Mouse (Mus musculus) R1 (cell line): ENCODE measurements at regions not wholly inside any gene's neighbourhood (a gene's known extent, or its start where the extent isn't known, plus 50 kb on each side); places are given as distances from the start of the nearest gene placed in this dataset.
A peak's percentile ranks its signal among the peaks of the same experiment; 100 is the strongest.
"Not testable (repeated sequence)": the region's sequence is repeated elsewhere in the genome, so short reads cannot be mapped to it uniquely, and the experiment has no call there.

Experiments
- DNase-seq: peaks from one replicate; pipeline ENCODE4 v3.0.0-alpha.2; 2018; ENCODE audit warnings: low read depth, low spot score

DNA sequence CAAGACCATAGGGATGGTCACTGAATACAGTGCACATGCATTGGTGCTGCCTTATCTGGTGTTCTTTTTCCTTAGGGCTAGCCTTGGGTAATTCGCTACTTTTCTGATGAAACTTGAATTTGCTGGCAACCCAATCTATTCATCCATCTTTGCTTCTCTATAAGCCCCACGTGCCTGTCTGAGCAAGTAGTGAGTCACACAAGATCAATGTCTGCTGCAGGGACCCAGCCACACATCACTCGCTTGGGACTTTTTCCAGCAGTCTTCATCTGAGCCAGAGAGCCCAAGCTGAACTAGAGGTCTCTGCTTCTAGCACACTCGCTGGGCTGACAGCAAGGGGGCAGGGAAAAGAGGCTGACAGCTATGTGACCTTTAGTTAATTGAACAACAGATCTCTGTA, 464.3 kb upstream of the Nmur2 start:
- no peak for DNase-seq

DNA sequence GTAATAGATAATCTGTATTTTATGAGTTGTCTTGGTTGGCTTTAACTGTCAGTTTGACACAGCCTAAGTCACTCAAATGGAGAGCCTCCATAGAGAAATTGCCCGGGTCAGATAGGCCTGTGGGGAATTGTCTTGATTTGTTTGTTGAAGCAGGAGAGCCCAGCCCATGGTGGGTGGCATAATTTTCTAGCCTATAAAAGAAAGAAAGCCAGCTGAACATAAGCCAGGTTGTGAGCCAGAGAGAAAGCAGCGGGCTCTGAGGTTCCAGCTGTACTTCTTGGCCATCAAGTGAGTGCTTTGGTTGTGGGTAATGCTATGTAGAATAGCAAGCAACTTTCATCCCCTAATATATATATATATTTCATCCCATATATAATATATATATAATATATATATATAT, 474.1 kb upstream of the Nmur2 start:
- DNase-seq: no peak

DNA sequence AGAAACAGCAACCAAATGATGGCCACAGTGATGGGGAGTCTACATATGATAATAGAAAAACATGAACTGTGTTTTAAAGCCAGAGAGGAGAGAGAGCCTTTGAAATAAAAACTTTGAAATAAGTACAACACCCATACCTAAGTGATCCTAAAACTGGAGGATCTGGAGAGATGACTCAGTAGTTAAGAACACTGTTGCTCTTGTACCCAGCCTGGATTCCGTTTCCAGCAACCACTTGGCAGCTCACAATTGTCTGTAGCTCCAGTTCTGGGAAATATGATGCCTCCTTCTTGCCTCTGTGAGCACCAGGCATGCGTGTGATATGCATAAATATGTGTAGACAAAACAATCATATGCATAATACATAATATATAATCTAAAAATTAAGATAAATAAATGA, 477.7 kb upstream of the Nmur2 start:
- DNase-seq: no peak

DNA sequence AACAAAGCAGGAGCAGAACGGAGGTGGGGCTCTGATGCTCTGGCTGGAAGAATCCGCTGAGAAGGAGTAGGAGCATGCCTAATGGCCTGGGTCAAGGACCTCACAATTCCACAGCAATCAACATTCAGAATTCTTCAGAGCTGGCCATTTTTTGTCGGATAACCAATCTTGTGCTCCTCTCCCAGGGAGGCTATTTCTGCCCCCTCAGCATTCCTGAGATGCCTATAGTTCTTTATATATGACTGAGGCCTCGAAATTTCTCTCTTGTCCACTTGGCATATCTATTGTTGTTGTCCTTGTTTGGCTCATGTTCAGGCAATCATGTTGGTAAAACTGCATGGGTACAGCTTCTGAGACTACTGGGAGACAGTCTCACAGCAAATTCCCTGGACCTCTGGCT, 460.5 kb upstream of the Gria1 start:
- no peak for DNase-seq

DNA sequence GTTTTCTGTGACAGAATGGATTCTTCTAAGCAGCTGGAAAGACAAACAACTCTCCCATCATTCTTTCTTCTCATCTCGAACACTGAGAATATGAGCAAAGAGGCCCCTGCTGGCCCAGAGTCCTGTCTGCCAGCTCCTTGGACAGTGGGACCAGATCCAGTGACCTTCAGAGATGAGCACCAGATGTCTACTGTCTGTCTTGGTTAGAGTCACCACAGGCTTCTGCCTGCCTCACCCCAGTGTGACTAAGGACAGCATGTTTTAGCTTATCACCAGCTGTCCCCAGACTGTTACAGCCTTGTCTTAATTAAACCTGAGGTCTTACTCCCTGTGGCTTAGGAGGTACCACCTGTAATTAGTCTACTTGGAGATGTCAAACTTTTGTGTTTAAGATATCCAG, 454.9 kb upstream of the Gria1 start:
- DNase-seq: no peak

DNA sequence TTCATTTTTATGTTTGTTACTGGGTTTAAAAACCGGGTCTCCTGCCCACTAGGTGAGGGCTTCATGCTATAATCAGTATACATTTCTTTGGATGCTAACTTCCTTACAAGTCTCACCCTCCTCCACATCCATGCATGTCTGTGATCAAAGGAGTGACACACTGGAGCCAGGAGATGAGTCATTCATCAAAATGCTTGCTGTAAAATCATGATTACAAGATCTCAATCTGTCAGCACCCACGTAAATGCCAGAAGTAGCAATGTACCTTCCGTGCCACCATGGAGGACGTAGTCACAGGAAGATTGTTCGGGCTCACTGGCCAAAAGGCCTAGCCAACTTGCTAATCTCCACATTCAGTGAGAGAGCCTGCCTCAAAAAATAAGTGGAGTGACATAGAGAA, 431.2 kb upstream of the Gria1 start:
- no peak for DNase-seq

DNA sequence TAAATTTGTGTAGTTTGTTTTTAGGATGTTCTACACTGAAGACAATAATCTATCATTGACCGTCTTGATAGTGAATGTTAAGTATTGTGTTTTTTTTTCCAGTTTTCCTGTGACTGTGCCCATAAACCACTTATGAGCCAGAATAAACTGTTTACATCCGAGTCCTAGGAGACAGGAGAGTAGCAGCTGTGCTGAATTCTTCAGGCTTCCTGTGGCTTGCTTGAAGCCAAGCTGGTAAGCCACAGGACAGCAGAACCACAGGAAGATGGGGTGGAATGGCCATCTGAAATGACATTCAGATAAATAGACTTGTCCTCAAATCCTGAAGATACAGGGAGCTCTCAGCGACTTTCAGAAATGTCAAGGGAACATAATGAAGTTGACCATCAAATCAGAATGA, 428.1 kb upstream of the Gria1 start:
- DNase-seq: no peak

DNA sequence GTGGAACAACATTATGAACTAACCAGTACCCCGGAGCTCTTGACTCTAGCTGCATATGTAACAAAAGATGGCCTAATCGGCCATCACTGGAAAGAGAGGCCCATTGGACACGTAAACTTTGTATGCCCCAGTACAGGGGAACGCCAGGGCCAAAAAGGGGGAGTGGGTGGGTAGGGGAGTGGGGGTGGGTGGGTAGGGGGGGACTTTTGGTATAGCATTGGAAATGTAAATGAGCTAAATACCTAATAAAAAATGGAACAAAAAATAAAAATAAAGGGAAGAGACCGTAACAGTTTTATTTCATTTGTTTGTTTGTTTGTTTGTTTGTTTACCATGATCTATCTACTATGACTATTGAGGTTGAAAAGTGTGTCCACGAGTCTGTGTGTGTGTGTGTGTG, 417.8 kb upstream of the Gria1 start:
- not testable (repeated sequence) for DNase-seq

DNA sequence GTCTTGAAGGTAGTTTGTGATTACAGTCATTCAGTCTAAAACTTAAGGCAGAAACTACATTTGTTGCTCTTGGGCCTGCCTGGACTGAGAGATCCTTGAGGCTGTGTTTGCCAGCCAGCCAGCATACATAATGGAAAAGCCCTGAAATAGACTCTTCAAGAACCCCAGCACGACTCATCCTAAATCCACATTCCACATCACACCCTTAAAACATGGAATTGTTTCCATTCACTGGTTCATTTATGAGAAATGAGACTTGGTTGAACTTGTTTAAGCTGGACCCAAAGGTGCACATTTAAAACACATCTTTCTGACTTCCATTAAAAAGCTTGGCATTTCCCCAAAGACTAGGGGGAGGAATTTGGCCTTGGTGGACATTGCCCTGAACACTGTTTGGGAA, 407.4 kb upstream of the Gria1 start:
- no peak for DNase-seq

DNA sequence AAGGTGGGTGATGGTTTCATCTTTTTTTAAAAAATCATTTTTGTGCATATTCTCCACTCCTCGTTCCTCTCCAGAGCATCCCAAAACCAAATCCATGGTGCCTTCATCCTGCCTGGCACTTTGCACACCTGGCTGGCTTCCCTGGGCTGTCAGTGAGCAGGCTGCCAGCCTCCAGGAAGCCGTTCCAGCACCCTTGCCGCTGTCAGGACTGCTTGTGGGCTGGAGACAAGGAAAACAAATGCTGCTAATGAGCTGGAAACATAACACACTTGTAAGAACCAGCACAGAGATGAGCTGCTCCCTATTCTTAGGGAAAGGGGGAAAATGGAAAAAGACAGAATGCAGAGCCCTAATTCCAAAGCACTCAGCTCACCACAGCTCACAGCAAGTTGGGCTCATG, 383.5 kb upstream of the Gria1 start:
- no peak for DNase-seq

DNA sequence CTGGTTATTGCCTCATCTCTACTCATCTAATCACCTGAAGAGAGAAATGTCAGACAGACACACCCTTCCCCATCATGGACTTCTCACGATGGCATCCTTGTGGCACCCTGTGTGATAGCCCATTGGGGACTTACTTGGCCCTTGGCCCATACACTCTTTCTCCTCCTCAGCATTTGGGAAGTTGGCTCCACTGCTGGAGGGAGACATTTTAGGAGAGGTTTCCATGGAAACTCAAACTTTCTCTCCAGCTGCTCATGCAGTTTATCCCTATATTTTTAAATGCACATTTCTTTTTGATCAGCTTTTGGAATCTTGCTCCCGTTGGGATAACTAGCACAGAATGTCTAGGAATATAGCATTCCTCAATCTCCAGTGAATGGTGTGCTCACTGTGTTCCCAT, 377.7 kb upstream of the Gria1 start:
- no peak for DNase-seq

DNA sequence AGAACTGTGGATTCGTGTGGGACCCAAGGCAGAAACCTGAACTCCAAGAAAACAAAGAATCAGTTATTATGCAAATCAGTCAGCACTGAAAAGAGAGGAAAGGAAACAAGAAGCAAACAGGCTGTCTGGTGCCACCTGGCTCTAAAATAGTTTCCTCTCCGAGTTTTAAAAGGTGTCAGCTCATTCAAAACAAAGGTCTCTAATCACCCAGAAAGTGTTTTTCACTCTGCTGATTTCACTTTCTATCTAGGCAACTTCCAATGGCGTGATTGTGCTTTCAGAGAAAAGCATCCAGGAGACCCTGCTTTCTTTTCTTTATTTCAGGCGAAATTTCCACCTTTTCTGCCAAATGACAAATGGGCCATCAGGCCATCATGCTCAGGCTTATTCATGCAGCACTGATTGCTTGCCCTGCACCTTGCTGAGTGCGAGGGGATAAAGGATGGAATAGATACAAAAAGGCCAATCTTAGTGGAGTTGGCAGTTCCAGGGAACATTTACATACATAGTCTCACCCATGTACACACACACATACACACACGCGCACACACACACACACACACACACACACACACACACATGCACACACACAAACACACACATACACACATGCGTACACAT, 374.5 kb upstream of the Gria1 start:
- peak; percentile 18 for DNase-seq

DNA sequence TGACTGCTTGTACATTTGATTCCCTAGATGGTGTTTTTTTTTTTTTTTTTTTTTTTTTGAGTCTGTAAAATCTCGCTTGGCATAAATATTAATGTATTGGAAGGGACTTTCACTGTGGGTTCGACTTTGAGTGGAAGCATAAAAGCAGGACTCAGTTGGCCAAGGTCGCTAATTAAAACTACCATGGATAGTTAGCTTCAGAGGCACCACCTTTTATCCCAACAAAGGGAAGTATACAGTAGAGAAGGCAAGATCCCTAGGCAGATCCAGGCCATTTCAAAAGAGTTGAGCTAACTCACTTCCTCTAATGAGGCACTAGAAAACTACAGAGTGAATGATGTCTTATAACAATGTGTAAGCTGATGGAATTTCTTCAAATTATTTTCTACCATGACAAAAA, 369.5 kb upstream of the Gria1 start:
- no peak for DNase-seq
